Mouse (Mus musculus): ENCODE results near the gene Bpnt1.
A peak's percentile ranks its signal among the peaks of the same experiment; 100 is the strongest.

The Bpnt1 gene

GRCm38 (mm10) chr1:185333651-185334050 lies 1.7 kb downstream of the Bpnt1 start:
- DNase-seq = no peak

- DNase-seq = no peak
Measured at GRCm38 (mm10) chr1:185334136-185334535, 2.2 kb downstream of the Bpnt1 start.

GRCm38 (mm10) chr1:185335231-185335765 lies 3.3 kb downstream of the Bpnt1 start:
- no peak for DNase-seq

- no peak for DNase-seq
Measured at GRCm38 (mm10) chr1:185336535-185336934, 4.6 kb downstream of the Bpnt1 start.

GRCm38 (mm10) chr1:185342441-185342840 lies 10.5 kb downstream of the Bpnt1 start:
- no peak for DNase-seq

- DNase-seq = peak; percentile 7
Measured at GRCm38 (mm10) chr1:185343422-185343821, 11.5 kb downstream of the Bpnt1 start.

GRCm38 (mm10) chr1:185346188-185346587 lies 14.2 kb downstream of the Bpnt1 start:
- DNase-seq = no peak

- no peak for DNase-seq
Measured at GRCm38 (mm10) chr1:185349741-185350140, 17.8 kb downstream of the Bpnt1 start.

GRCm38 (mm10) chr1:185350611-185351010 lies 18.7 kb downstream of the Bpnt1 start:
- no peak for DNase-seq

GRCm38 (mm10) chr1:185352151-185352550 lies 20.2 kb downstream of the Bpnt1 start:
- no peak for DNase-seq

- no peak for DNase-seq
Measured at GRCm38 (mm10) chr1:185353351-185353750, 21.4 kb downstream of the Bpnt1 start.

GRCm38 (mm10) chr1:185354731-185355130 lies 22.8 kb downstream of the Bpnt1 start:
- no peak for DNase-seq

GRCm38 (mm10) chr1:185356246-185356645 lies 24.3 kb downstream of the Bpnt1 start:
- DNase-seq = no peak

GRCm38 (mm10) chr1:185358211-185358610 lies 26.3 kb downstream of the Bpnt1 start:
- no peak for DNase-seq

- peak; percentile 99 for DNase-seq
Measured at GRCm38 (mm10) chr1:185362677-185363520, 30.9 kb downstream of the Bpnt1 start, which contains the start of gene Eprs. Gene Eprs, plus strand, starts transcription at chr1:185363044.

- peak; percentile 70 for DNase-seq
Measured at GRCm38 (mm10) chr1:185363526-185364182, 31.7 kb downstream of the Bpnt1 start.

- no peak for DNase-seq
Measured at GRCm38 (mm10) chr1:185364183-185364540, 32.2 kb downstream of the Bpnt1 start.

GRCm38 (mm10) chr1:185367383-185367782 lies 35.4 kb downstream of the Bpnt1 start:
- no peak for DNase-seq

- no peak for DNase-seq
Measured at GRCm38 (mm10) chr1:185369979-185370378, 38.0 kb downstream of the Bpnt1 start.

GRCm38 (mm10) chr1:185376390-185376789 lies 44.4 kb downstream of the Bpnt1 start:
- DNase-seq = no peak

GRCm38 (mm10) chr1:185377429-185377828 lies 45.5 kb downstream of the Bpnt1 start:
- no peak for DNase-seq

GRCm38 (mm10) chr1:185401615-185402014 lies 69.7 kb downstream of the Bpnt1 start:
- DNase-seq = no peak

- peak; percentile 35 for DNase-seq
Measured at GRCm38 (mm10) chr1:185404021-185404420, 72.1 kb downstream of the Bpnt1 start.

GRCm38 (mm10) chr1:185405921-185406320 lies 74.0 kb downstream of the Bpnt1 start:
- DNase-seq = no peak

All from liver (tissue).